Mouse (Mus musculus) limb, embryonic 13.5 days (tissue): ENCODE results near the gene Proser3. TPM values are rescaled to one million over a fixed set of nuclear protein-coding genes. Genes with fewer than 3 reads are reported as not detected.

Experiments used
- ATAC-seq: fragments of 200-750 bp; cut with Nextera tagmentation; 2 replicates; pipeline ENCODE4 v1.8.0; 2017; ENCODE audit warnings: low read depth, moderate number of reproducible peaks, moderate TSS enrichment; ENCODE audit not compliant: low FRiP score
- H3K27ac ChIP-seq: fragments of 300-500 bp; sonication (generic); 2 replicates; pipeline ENCODE4 v1.5.1; 2015; ENCODE audit warnings: inconsistent platforms, mild to moderate bottlenecking, moderate library complexity
- H3K27me3 ChIP-seq: fragments of 300-500 bp; sonication (generic); 2 replicates; pipeline ENCODE4 v1.6.1; 2015; ENCODE audit warnings: mild to moderate bottlenecking, inconsistent platforms
- H3K36me3 ChIP-seq: fragments of 300-500 bp; sonication (generic); 2 replicates; pipeline ENCODE4 v1.6.1; 2015; ENCODE audit warnings: inconsistent platforms, mild to moderate bottlenecking, moderate library complexity
- H3K4me1 ChIP-seq: fragments of 300-500 bp; sonication (generic); 2 replicates; pipeline ENCODE4 v1.6.1; 2015; ENCODE audit warnings: inconsistent platforms
- H3K4me2 ChIP-seq: fragments of 300-500 bp; sonication (generic); replicated peaks from 2 replicates; pipeline ENCODE4 v1.6.1; 2015; ENCODE audit warnings: inconsistent platforms, mild to moderate bottlenecking, moderate library complexity
- H3K4me3 ChIP-seq: fragments of 300-500 bp; sonication (generic); 2 replicates; pipeline ENCODE4 v1.5.1; 2015; ENCODE audit warnings: moderate library complexity, mild to moderate bottlenecking, inconsistent platforms
- H3K9ac ChIP-seq: fragments of 300-500 bp; sonication (generic); 2 replicates; pipeline ENCODE4 v1.6.1; 2015; ENCODE audit warnings: mild to moderate bottlenecking, inconsistent platforms
- H3K9me3 ChIP-seq: fragments of 300-500 bp; sonication (generic); 2 replicates; pipeline ENCODE4 v1.6.1; 2016; ENCODE audit warnings: inconsistent platforms
- WGBS: fragments of 180-500 bp; shearing (Covaris S2); methylation state at CpG from one replicate; pipeline ENCODE4 v1.1.7; 2015; 5-methylcytosine and 5-hydroxymethylcytosine counted together
- polyA plus RNA-seq: library from polyadenylated mRNA; unstranded; fragments of >200 nt; fragmentation: Nextera tagmentation; extraction: Ambion mirVana; gene quantifications from 2 replicates; pipeline ENCODE4 v1.2.1, GENCODE M21; 2015

Gene Proser3
- 13.9 TPM in 2 replicates for polyA plus RNA-seq

- H3K9ac ChIP-seq: peak within 1 kb of the TSS; percentile 77
- no peaks in the 10 kb centered on the region for H3K27me3 ChIP-seq
- H3K9me3 ChIP-seq: no peaks in the 10 kb centered on the region
- H3K4me2 ChIP-seq: peak within 1 kb of the TSS; percentile 94
- peaks cover 23% of the 10 kb centered on the region for H3K4me1 ChIP-seq
- H3K27ac ChIP-seq: peak within 1 kb of the TSS; percentile 95
- WGBS: under 1% methylated on average over 44 of the region's 44 CpGs
- peak within 1 kb of the TSS; percentile 68 for H3K4me3 ChIP-seq
- H3K36me3 ChIP-seq: peaks cover 56% of the 10 kb centered on the region
- ATAC-seq: peak; percentile 95
These were observed at the start of gene Proser3, which contains the start of gene Hspb6 for GRCm38 (mm10) chr7:30552102-30553020. Proser3 (minus strand) TSS chr7:30552299. Hspb6 (plus strand) TSS chr7:30552178.

- no peak overlapping the region for H3K9ac ChIP-seq
- no peaks in the 10 kb centered on the region for H3K4me1 ChIP-seq
- no peak for ATAC-seq
- H3K27ac ChIP-seq: no peak overlapping the region
- no peak overlapping the region for H3K4me3 ChIP-seq
- H3K4me2 ChIP-seq: no peak overlapping the region
- 70% methylated on average over 7 of the region's 7 CpGs for WGBS
- H3K9me3 ChIP-seq: no peaks in the 10 kb centered on the region
- H3K27me3 ChIP-seq: no peaks in the 10 kb centered on the region
- H3K36me3 ChIP-seq: no peaks in the 10 kb centered on the region
These were observed 48.6 kb upstream of the Proser3 start for GRCm38 (mm10) chr7:30600651-30601050.

GRCm38 (mm10) chr7:30599933-30600353 lies 47.8 kb upstream of the Proser3 start:
- H3K27ac ChIP-seq: no peak overlapping the region
- 2% methylated on average over 16 of the region's 16 CpGs for WGBS
- ATAC-seq: peak; percentile 91
- no peaks in the 10 kb centered on the region for H3K9me3 ChIP-seq
- H3K4me3 ChIP-seq: no peak overlapping the region
- H3K27me3 ChIP-seq: 0 out of 2 replicates have a peak, but pooled peaks cover under 1% of the 10 kb centered on the region
- H3K4me1 ChIP-seq: no peaks in the 10 kb centered on the region
- no peak overlapping the region for H3K4me2 ChIP-seq
- no peaks in the 10 kb centered on the region for H3K36me3 ChIP-seq
- no peak overlapping the region for H3K9ac ChIP-seq

GRCm38 (mm10) chr7:30598786-30599185 lies 46.7 kb upstream of the Proser3 start, which contains the start of gene Zbtb32:
Zbtb32 (minus strand) TSS chr7:30598909.
- 87% methylated on average over 12 of the region's 12 CpGs for WGBS
- H3K4me1 ChIP-seq: no peaks in the 10 kb centered on the region
- no peak for ATAC-seq

GRCm38 (mm10) chr7:30596811-30597210 lies 44.7 kb upstream of the Proser3 start:
- ATAC-seq: no peak
- H3K4me2 ChIP-seq: no peak overlapping the region
- H3K27me3 ChIP-seq: 0 out of 2 replicates have a peak, but pooled peaks cover 8% of the 10 kb centered on the region
- H3K9me3 ChIP-seq: no peaks in the 10 kb centered on the region
- no peaks in the 10 kb centered on the region for H3K4me1 ChIP-seq
- H3K36me3 ChIP-seq: no peaks in the 10 kb centered on the region
- no peak overlapping the region for H3K27ac ChIP-seq
- no peak overlapping the region for H3K4me3 ChIP-seq
- no peak overlapping the region for H3K9ac ChIP-seq
- 71% methylated on average over 5 of the region's 5 CpGs for WGBS

More at GRCm38 (mm10) chr7:30598786-30599185, 46.7 kb upstream of the Proser3 start, which contains the start of gene Zbtb32:
- Histone ChIP-seq H3K4me2 (no peak within 1 kb of the TSS), H3K9ac (no peak within 1 kb of the TSS), H3K4me3 (no peak within 1 kb of the TSS), H3K27me3 (0 out of 2 replicates have a peak, but pooled peaks cover 6% of the 10 kb centered on the region), H3K27ac (no peak within 1 kb of the TSS), H3K36me3 (no peaks in the 10 kb centered on the region), H3K9me3 (no peaks in the 10 kb centered on the region)

- 74% methylated on average over 5 of the region's 5 CpGs for WGBS
- no peak overlapping the region for H3K9ac ChIP-seq
- ATAC-seq: no peak
- no peaks in the 10 kb centered on the region for H3K9me3 ChIP-seq
- H3K4me1 ChIP-seq: no peaks in the 10 kb centered on the region
- no peaks in the 10 kb centered on the region for H3K36me3 ChIP-seq
- H3K27me3 ChIP-seq: 0 out of 2 replicates have a peak, but pooled peaks cover 8% of the 10 kb centered on the region
- H3K4me3 ChIP-seq: no peak overlapping the region
- H3K27ac ChIP-seq: no peak overlapping the region
- no peak overlapping the region for H3K4me2 ChIP-seq
These were observed 44.0 kb upstream of the Proser3 start for GRCm38 (mm10) chr7:30596093-30596492.

- peaks cover 8% of the 10 kb centered on the region for H3K4me1 ChIP-seq
- H3K4me2 ChIP-seq: no peak overlapping the region
- WGBS: 62% methylated on average over 4 of the region's 4 CpGs
- ATAC-seq: no peak
- H3K27me3 ChIP-seq: 0 out of 2 replicates have a peak, but pooled peaks cover 8% of the 10 kb centered on the region
- H3K9ac ChIP-seq: no peak overlapping the region
- no peaks in the 10 kb centered on the region for H3K9me3 ChIP-seq
- H3K27ac ChIP-seq: no peak overlapping the region
- no peak overlapping the region for H3K4me3 ChIP-seq
- no peaks in the 10 kb centered on the region for H3K36me3 ChIP-seq
These were observed 42.5 kb upstream of the Proser3 start for GRCm38 (mm10) chr7:30594510-30595024.

- peaks cover 9% of the 10 kb centered on the region for H3K4me1 ChIP-seq
- no peak overlapping the region for H3K4me2 ChIP-seq
- no peak for ATAC-seq
- no peak overlapping the region for H3K4me3 ChIP-seq
- H3K27ac ChIP-seq: no peak overlapping the region
- 0 out of 2 replicates have a peak, but pooled peaks cover 8% of the 10 kb centered on the region for H3K27me3 ChIP-seq
- H3K9me3 ChIP-seq: no peaks in the 10 kb centered on the region
- 76% methylated on average over 10 of the region's 10 CpGs for WGBS
- H3K36me3 ChIP-seq: no peaks in the 10 kb centered on the region
- H3K9ac ChIP-seq: no peak overlapping the region
These were observed 41.7 kb upstream of the Proser3 start for GRCm38 (mm10) chr7:30593579-30594509.

GRCm38 (mm10) chr7:30592772-30593423 lies 40.8 kb upstream of the Proser3 start:
- ATAC-seq: no peak
- Histone ChIP-seq H3K36me3 (no peaks in the 10 kb centered on the region), H3K9me3 (no peaks in the 10 kb centered on the region), H3K27ac (no peak overlapping the region), H3K4me3 (no peak overlapping the region), H3K4me2 (no peak overlapping the region), H3K9ac (no peak overlapping the region), H3K4me1 (peaks cover 9% of the 10 kb centered on the region), H3K27me3 (0 out of 2 replicates have a peak, but pooled peaks cover 8% of the 10 kb centered on the region)
- WGBS: 45% methylated on average over 5 of the region's 5 CpGs

GRCm38 (mm10) chr7:30591605-30591951 lies 39.5 kb upstream of the Proser3 start:
- ATAC-seq: no peak
- Histone ChIP-seq H3K36me3 (peaks cover 3% of the 10 kb centered on the region), H3K4me2 (no peak overlapping the region), H3K4me3 (no peak overlapping the region), H3K27ac (no peak overlapping the region), H3K27me3 (0 out of 2 replicates have a peak, but pooled peaks cover 8% of the 10 kb centered on the region), H3K9me3 (no peaks in the 10 kb centered on the region), H3K4me1 (peaks cover 20% of the 10 kb centered on the region), H3K9ac (peak overlapping the region; percentile 45; the same call in 1 of the 2 replicates)
- WGBS: 54% methylated on average over 4 of the region's 4 CpGs
